Mouse (Mus musculus): Measurements from ENCODE around the gene Inpp4b.

Inpp4b gene

DNA sequence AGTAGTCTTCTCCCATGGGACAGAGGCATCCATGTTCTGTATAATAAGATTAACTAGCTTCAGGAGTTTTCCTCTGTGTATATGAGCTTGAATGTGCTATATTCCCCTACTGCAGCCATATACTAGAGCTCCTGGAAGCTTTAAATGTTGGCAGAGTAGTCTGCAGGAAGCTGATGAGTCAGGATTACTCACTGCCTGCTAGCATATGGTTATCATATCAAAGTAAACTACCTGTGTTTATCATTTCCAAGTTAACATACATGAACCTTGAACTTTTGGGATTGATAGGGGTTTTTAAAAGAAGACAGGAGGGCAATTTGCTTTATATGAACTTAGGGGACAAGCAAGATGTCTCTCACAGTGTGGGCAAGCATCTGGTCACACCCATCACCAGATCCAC, 498.2 kb downstream of the Inpp4b start:
- no peak for DNase-seq (ENCODE audit: low spot score in 2 of 2)

DNA sequence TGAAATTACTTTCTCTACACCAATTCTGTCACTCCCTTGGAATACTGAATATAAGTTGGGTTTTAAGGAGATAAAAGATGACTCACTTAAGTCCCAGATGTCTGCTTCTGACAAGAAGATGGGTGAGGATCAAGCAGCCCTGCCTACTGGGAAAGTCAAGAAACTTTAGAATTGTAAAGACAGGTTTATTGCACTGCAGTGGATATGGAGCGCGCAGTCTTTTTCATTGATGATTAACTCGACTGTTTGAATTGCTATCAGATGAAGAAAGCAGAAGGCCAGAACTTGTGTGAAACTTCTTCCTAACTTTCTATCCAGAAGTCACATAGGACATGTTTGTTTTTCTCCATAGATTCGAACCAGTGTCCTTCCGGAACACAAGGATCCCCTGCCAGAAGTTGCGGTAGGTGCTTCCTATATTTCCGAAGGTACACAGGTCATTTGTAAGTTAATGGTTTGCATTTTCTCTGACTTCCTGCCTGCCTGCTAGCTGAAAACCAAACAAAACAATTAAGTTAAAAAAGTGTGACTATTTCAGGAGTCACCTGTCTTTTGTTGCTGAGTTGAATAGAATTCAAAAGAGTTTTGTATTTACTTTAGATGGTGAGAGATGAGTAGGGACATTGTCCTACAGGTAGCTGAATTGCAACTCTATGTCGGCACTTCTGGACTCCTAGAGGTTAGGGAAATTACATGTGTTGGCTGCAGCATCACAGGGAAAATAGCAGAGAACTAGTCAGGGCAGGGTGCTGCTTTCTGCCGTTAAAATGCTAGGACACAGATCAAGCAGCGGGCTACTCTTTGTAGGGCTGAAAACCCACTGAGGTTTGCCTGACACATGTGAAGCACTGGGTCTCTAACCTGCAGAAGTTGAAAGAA, 502.0 kb downstream of the Inpp4b start:
- DNase-seq (ENCODE audit: low spot score in 2 of 2) = no peak

DNA sequence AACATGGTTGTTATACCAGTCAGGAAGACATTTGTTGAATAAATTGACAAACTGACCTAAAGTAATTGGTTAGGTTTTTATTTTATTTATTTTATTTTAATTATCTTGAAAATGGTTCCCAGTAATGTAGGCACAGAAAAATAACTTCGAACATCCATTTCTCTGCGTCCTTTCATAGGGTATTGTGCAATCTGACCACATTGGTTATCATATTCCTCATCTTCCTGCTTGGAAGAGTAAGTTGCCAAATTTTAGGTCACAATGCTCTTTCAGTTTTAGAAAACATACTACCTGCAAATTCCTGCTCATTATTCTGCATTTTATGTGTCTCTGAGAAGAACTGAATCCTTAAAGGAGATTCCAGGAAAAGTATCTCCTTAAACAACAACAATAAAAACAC, 505.6 kb downstream of the Inpp4b start:
- DNase-seq (ENCODE audit: low spot score in 2 of 2) = no peak

DNA sequence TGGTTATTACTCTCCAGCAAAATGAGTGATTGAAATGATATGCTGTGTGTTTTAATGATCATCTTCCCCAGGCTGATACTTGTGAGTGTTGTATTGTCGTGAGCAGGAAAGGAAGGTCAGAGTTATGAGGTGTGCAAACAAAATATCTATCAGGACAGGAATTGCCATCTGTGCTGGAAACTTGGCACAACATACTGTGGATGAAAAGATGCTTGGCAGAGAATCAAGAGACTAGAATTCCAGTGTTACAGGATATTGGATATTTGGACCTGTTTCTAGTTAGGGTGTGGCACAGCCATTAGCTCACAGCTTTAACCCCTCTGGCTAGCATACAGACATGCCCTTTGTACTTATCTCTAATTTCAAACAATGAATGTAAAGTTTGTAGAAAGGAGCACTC, 507.6 kb downstream of the Inpp4b start:
- no peak for DNase-seq (ENCODE audit: low spot score in 2 of 2)

DNA sequence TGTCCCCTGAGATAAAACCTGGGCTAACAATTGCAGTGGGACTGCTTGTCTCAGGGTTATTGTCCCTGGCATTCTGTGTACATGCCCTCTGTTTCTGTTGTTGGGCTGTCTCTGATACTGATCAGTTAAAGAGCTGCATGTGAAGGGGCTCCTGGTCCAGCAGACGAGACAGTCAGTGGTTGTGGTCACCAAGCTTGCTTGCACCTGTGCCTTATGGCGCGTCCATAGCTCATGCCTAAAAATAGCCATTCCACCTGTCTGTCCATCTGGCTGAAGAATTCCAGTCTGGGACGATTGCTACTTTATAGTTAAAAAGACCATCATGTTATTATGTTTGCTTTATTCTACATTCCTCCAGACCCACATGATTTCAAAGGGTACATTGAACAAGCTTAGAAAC, 510.8 kb downstream of the Inpp4b start:
- no peak for DNase-seq (ENCODE audit: low spot score in 2 of 2)

DNA sequence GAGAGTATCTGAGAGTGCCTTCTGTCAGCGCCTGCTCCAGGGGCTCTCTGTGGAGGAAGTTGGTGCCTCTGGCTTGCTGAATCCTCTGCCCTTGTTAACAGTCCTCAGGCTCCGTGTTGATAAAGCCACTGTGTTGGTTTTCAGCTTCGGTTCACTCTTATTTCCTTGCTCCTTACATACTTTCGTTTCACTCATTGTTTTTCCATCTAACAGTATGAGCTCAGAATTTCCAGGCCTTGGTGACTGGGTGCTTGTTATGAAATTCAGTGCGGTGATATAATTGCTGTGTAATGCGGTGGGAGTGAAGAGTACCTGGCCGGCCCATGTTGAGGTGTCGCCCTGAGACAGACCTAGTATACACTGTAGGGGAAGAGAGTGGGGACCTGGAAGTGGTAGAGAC, 512.2 kb downstream of the Inpp4b start:
- no peak for DNase-seq (ENCODE audit: low spot score in 2 of 2)

DNA sequence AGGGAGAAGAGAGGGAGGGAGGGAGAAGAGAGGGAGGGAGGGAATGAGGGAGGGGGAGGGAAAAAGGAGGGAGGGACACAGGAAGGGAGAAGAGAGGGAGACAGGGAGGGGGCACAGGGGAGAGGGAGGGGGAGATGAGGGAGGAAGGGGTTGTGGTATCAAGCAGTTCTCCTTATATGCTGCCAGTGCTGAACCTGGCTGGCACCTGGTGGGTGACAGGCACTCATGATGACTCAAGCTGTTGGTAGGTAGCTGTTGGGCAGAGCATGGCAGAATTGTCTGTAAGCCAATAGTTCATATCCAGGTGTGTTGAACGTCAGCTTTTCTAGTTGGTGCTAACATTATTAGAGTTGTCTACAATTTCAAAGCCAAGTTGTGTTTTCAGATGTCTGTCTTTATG, 512.7 kb downstream of the Inpp4b start:
- no peak for DNase-seq (ENCODE audit: low spot score in 2 of 2)

DNA sequence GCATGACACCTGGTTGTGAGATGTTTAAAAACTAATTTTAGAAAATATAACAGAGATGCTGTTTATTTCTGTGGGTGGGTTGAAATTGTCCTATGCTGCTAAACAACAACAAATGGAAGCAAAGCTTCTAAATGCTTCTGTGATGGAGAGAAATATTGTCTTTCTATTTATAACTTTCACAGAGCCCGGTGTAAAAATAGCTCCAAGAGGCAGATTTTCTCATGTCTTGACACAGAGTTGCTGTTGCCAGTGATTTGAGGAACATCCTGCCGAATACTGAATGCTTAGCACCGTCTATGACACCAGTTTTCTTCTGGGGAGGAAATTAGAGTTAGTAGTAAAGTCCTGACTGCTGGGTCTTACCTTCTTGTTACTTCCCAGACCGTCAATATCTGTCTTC, 513.8 kb downstream of the Inpp4b start:
- DNase-seq (ENCODE audit: low spot score in 2 of 2) = no peak

DNA sequence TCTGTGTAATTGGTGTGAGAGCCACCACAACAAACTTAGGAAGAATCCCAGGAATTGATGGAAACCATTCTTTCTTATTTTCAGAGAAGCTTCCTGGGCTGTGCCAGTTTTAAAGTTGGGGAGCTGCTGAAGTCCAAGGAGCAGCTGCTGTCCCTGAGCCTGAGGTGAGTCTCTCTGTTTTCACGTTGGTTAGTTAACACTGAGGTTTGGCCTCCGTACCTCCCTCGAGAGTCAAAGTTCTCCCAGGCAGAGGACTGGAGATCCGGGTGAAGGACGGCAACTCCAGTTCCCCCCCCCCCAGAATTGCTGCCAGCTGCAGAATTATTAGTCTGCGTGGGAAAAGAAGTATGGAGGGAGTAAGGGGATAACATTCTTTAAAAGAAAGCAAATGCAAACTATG, 514.3 kb downstream of the Inpp4b start:
- DNase-seq (ENCODE audit: low spot score in 2 of 2) = no peak

DNA sequence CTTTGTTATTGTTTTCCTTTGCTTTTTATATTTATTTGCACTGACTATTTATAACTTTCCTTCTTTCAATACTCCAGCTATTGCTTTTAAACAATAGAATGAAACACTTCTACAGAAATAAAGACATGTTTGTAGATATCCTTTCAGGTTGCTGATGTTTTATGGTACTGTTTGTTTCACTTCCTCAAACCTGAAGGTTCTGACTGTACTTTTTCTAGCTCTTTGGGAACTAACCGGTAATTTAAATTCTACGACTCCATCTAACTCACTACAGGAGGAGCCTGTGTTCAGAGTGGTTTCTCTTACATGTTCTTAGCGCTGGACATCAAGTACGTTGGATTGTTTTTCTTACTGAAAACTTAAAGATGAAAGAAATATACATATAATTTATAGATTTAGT, 516.0 kb downstream of the Inpp4b start:
- no peak for DNase-seq (ENCODE audit: low spot score in 2 of 2)

DNA sequence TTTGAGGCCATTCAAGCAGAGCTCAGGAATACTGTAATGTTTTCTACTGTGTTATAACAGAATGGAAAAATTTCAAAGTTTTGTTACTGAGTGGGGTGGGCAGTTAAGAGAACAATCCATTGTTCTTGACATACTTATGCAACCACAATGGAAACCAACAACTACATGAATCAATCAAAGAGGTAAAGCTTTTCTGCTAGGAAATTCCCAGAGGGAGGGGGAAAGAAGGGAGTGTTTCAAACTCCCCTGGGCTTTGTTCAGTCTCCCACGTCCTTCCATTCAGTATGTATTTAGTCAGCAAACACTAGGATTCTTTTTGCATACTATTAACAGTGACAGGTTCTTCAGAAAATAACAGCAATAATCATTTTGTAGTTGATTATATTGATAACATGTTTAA, 517.4 kb downstream of the Inpp4b start:
- no peak for DNase-seq (ENCODE audit: low spot score in 2 of 2)

DNA sequence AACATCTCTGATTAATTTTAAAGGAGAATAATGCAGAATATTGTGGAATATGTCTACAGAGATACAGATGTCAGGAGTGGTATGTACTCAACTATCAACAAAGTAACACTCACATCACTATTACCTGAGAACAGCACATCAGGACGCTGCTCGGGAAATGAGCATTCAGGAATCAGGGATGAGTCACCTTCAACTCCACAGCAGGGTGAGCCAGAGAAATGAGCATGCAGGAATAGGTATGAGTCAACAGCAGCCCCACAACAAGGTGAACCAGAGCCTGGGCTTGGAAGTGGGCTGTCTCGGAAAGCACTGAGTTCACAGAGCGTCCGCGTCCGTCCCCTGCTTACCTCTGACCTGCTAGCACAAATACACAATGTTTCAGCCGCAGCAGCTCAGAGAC, 519.0 kb downstream of the Inpp4b start:
- no peak for DNase-seq (ENCODE audit: low spot score in 2 of 2)

DNA sequence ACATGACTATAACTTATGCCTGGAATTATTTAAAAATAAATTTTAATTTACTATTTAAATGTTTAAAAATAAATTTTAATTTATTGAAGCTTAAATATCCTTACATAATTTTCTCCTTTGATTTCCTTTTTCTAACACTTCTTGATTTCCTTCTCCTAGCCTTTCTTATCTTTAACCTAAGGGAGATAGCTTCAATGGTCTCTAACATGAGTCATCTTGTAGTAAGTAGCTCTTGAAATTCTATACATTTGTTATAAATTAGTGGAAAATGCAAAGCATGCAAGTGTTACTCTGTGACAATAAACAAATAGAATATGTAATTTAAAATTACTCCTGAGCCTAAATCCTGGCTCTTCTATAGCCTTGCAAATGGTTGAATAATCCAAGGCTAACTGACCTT, 520.4 kb downstream of the Inpp4b start:
- no peak for DNase-seq (ENCODE audit: low spot score in 2 of 2)

DNA sequence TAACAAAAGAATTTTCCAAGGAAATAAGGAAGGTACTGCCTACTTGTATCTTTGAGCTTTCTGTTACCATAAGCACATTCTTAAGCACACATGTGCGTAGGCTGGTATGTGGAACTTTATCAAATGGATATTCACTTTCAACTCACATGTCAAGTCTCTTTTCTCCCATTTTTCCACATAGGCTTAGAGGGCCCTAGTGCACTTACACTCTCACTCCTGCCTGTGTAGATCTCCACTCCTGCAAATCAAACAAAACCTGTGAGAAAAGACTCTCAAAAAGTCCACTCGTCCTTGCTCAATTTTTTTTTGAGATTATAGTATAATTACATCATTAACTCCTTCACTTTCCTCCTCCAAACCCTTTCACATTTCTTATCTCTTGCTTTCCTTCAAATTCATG, 522.0 kb downstream of the Inpp4b start:
- DNase-seq (ENCODE audit: low spot score in 2 of 2) = no peak

DNA sequence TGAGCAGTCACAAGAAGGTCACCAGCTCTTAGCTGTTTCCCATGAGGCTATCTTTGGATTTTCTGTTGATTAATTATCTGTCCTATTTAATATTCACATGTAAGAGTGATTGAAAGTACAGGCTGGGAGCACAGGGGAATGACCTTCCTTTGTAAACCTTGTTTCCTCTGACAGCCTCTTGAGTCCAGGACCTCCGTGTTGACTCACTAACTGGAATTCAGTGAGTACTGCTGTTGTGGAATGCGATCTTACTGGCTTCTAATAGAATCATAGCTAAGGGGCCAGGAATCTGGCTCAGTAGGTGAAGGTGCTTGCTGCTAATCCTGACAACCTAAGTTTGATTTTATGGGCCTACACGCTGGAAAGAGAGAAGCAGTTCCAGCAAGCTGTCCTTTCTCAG, 523.3 kb downstream of the Inpp4b start:
- DNase-seq (ENCODE audit: low spot score in 2 of 2) = no peak

DNA sequence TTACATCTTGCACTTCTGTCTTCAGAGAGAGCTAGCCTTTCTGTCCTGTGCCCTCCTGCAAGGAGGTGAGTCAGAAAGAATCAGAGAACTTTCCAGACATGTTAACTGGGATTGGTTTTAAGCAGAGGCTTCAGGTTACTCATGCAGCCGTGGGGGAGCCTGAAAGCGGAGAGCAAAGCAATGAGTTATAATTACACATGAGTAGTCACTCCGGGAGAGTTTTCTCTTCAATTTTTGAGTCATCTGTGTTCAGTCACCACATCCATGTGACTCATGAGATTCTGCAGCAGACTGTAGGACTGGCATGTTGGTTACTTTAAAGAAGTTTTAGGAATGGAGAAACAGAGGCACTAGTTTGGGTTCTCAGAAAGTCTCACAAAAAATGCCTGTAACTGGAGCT, 524.7 kb downstream of the Inpp4b start:
- no peak for DNase-seq (ENCODE audit: low spot score in 2 of 2)

DNA sequence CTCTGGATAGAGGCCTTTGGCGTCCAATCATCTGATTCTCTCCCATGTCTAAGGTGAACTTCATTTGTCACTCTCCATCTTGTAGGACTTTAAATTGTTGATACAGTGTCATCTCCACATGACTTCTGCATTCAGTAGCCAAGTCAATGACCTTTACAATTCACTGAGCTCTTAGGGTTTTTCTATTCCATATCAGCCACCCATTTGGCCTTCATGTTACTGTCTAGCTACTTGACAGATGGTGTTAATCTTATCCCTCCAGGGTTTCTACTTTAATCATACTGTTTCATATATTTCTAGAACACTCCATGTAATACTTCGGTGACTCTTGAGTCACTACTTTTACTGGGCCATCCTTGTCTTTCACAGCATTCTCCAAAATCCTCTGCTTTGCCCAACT, 528.1 kb downstream of the Inpp4b start:
- DNase-seq (ENCODE audit: low spot score in 2 of 2) = no peak

DNA sequence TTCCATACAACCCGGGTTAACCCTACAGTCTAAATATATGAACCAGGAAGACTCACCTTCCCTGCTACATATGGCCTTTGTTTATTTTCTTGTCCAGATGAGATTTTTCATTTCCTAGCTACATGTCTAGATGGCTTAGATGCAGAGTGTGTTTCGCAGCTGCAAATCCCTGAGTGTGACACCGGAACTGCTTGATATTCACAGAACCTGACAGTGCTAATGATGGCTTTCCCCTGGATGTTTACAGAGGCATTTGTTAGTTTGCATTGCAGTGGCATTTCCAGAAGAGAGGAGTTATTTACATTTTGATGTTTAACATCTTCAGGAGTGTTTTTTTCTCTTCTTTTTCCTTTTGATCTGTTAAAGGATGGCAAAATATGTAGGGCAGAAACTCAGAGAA, 537.7 kb downstream of the Inpp4b start:
- no peak for DNase-seq (ENCODE audit: low spot score in 2 of 2)

DNA sequence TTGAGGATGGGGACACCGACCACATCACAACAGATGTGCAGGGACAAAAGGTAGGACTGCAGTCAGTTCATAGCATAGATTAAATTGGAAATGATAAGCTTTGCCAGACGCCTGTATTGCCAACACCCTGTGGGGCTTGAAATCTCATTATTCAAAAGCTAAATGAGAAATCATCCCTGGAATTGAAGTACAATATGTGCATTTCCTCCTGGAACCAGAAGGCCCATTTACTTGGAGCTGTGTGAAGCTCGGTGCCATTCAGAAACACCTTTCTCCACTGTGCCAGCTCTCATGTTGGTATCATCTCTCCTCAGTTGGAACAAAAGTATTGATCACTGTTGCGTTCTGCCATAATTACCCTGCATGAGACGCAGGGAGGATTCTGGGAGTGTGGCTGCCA, 541.8 kb downstream of the Inpp4b start:
- DNase-seq (ENCODE audit: low spot score in 2 of 2) = no peak

DNA sequence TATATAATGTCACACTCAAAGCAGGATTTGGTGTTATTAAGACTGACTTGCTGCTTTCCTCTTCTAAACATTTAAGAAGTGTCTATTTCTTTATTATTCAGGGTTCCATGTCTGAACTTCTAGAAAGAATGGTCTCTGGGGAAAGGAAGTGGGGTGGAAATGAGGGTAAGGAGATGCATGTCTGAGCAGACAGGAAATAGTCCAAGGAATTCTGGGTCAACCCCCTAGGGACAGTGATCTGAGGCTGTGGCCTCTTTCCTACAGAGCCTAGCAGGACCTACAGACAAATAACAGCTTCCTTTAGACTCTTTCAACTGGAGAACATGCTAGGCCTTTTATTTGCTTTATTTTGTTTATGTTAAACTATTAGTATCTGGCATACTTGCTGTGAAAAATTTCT, 546.5 kb downstream of the Inpp4b start:
- no peak for DNase-seq (ENCODE audit: low spot score in 2 of 2)

DNA sequence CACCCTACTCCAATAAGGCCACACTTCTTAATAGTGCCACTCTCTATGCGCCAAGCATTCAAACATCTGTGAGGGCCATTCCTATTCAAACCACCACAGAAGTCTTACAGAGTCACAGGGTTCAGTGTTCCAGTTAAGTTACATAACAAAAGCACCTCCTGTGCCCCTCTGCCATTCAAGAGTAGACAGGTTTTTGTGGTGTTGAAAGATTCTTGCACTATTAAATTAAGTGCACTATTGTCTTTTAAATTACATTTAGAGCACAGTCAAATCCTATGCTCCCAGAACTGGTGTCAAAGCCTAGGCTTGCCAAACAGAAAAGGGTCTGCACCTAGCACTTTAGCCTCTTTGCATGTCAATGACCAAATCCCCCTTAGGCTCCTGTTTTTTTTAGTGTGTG, 550.9 kb downstream of the Inpp4b start:
- no peak for DNase-seq (ENCODE audit: low spot score in 2 of 2)

DNA sequence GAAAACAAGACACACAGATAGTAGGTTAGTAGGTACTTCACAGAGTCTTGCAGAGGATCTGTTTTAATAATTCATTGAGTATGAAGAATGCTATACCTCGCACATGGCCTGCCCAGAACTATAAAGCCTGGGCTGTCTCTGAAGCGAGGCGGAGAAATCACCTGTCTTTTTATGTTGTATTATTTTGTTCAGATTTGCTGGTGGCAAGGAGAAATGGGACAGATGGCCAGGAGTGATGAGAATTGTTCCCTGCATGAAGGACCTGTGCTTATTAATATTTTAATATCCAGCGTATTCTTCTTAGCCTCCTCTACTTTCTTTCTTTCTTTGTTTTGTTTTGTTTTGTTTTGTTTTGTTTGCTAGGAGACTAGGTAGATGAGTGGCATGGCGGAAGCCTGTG, 604.5 kb downstream of the Inpp4b start:
- DNase-seq (ENCODE audit: low spot score in 2 of 2) = no peak

DNA sequence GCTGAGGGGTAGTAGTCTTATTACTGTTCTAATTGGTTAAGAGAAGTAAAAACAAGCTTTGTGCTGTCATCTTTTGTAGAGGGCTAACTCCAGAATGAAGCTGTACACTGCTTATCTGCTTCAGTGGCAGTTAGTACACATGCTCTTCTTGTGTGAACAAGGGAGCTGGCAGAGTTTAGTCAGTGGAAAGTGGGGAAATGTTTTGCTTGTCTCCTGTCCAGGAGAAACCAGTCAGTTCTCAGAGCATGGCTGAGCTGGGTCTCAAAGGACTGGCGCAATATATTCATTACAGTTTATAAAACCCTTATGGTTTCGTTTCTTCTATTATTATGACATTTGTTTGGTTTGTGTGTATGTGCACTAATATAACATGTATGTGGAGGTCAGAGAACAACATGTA, 610.7 kb downstream of the Inpp4b start:
- DNase-seq (ENCODE audit: low spot score in 2 of 2) = no peak

DNA sequence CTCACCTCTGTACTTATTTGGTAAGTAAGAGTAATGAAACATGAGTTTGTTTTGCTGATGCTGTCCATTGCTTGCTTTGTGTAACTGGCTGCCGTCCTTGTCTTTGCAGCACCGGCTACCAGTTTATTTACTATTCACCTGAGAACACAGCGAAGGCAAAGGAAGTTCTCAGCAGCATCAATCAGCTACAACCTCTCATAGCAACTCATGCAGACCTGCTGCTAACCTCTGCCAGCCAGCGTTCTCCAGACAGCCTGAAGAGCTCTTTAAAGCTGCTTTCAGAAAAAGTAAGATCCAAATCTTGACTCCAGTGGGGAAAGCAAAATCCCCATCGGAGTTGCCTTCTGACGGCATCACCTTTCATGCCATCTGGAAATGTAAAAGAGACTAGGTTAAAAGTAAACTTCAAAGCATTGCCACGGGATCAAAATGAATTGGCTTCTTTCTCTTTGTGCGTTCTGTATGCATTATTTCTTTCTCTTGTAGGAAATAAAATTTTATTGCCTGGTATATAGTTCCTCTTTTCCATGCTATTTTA, 642.8 kb downstream of the Inpp4b start:
- no peak for DNase-seq (ENCODE audit: low spot score in 2 of 2)

Measured in cerebellum, postnatal 4 days (tissue).